Mouse (Mus musculus) heart, embryonic 13.5 days (tissue): Measurements from ENCODE around the gene Zfyve27. TPM values are rescaled to one million over a fixed set of nuclear protein-coding genes. Genes with fewer than 3 reads are reported as not detected.

Experiments used
- ATAC-seq: fragments of 200-750 bp; cut with Nextera tagmentation; 2 replicates; pipeline ENCODE4 v1.8.0; 2017; ENCODE audit warnings: moderate TSS enrichment; ENCODE audit not compliant: insufficient number of reproducible peaks, low FRiP score, low TSS enrichment; ENCODE audit errors: extremely low read depth
- H3K27ac ChIP-seq: fragments of 300-500 bp; sonication (generic); replicated peaks from 2 replicates; pipeline ENCODE4 v1.5.1; 2015; ENCODE audit warnings: moderate library complexity, mild to moderate bottlenecking, inconsistent platforms
- H3K27me3 ChIP-seq: fragments of 300-500 bp; sonication (generic); replicated peaks from 2 replicates; pipeline ENCODE4 v1.6.1; 2015; ENCODE audit warnings: mild to moderate bottlenecking, inconsistent platforms
- H3K36me3 ChIP-seq: fragments of 300-500 bp; sonication (generic); 2 replicates; pipeline ENCODE4 v1.6.1; 2015; ENCODE audit warnings: mild to moderate bottlenecking, inconsistent platforms
- H3K4me1 ChIP-seq: fragments of 300-500 bp; sonication (generic); 2 replicates; pipeline ENCODE4 v1.6.1; 2015; ENCODE audit warnings: inconsistent platforms
- H3K4me2 ChIP-seq: fragments of 300-500 bp; sonication (generic); 2 replicates; pipeline ENCODE4 v1.6.1; 2015; ENCODE audit warnings: inconsistent platforms, mild to moderate bottlenecking, moderate library complexity
- H3K4me3 ChIP-seq: fragments of 300-500 bp; sonication (generic); 2 replicates; pipeline ENCODE4 v1.5.1; 2015; ENCODE audit warnings: moderate library complexity, mild to moderate bottlenecking, inconsistent platforms
- H3K9ac ChIP-seq: fragments of 300-500 bp; sonication (generic); 2 replicates; pipeline ENCODE4 v1.6.1; 2015; ENCODE audit warnings: inconsistent platforms, mild to moderate bottlenecking, moderate library complexity
- H3K9me3 ChIP-seq: fragments of 300-500 bp; sonication (generic); 2 replicates; pipeline ENCODE4 v1.6.1; 2016; ENCODE audit warnings: inconsistent platforms
- WGBS: fragments of 180-500 bp; shearing (Covaris S2); methylation state at CpG from one replicate; pipeline ENCODE4 v1.1.7; 2015; ENCODE audit warnings: mixed read lengths; 5-methylcytosine and 5-hydroxymethylcytosine counted together
- polyA plus RNA-seq: library from polyadenylated mRNA; unstranded; fragments of >200 nt; fragmentation: Nextera tagmentation; extraction: Ambion mirVana; gene quantifications from 2 replicates; pipeline ENCODE4 v1.2.1, GENCODE M21; 2015

Gene Zfyve27
- 20.2 and 22.2 TPM in 2 replicates for polyA plus RNA-seq

GRCm38 (mm10) chr19:42163764-42164163, at the start of gene Zfyve27:
TSS of gene Zfyve27 (plus strand) at chr19:42163951.
- no peaks in the 10 kb centered on the region for H3K9me3 ChIP-seq
- H3K9ac ChIP-seq, result no peak within 1 kb of the TSS
- H3K4me3 ChIP-seq, result no peak within 1 kb of the TSS
- H3K27me3 ChIP-seq, result peaks cover 30% of the 10 kb centered on the region
- WGBS, result 56% methylated on average over 5 of the region's 5 CpGs
- no peak for ATAC-seq
- no peak within 1 kb of the TSS for H3K27ac ChIP-seq
- peaks cover 6% of the 10 kb centered on the region for H3K4me1 ChIP-seq
- no peaks in the 10 kb centered on the region for H3K36me3 ChIP-seq
- no peak within 1 kb of the TSS for H3K4me2 ChIP-seq

GRCm38 (mm10) chr19:42115783-42116335, 47.9 kb upstream of the Zfyve27 start:
- Histone ChIP-seq H3K4me3 (no peak overlapping the region), H3K4me2 (no peak overlapping the region), H3K27ac (no peak overlapping the region), H3K9ac (no peak overlapping the region), H3K9me3 (no peaks in the 10 kb centered on the region), H3K4me1 (no peaks in the 10 kb centered on the region), H3K27me3 (no peaks in the 10 kb centered on the region), H3K36me3 (peaks cover 83% of the 10 kb centered on the region)
- WGBS, result 86% methylated on average over 4 of the region's 4 CpGs
- no peak for ATAC-seq

DNA sequence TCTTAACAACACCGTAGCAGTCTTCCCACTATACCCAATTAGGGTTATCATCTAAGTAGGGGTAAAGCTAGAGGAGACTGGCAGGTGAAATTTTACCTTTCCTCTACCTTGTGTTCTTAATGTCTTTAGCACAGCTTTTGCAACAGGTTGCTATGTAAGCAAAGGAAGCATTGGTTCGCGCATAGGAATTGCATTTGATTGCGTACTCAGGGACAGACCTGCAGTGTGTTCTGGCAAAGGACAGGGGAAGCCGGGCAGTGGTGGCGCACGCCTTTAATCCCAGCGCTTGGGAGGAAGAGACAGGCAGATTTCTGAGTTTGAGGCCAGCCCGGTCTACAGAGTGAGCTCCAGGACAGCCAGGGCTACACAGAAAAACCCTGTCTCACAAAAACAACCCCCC, 45.6 kb upstream of the Zfyve27 start:
- H3K36me3 ChIP-seq, result peaks cover 95% of the 10 kb centered on the region
- H3K27ac ChIP-seq, result no peak overlapping the region
- no peak overlapping the region for H3K4me3 ChIP-seq
- no peaks in the 10 kb centered on the region for H3K4me1 ChIP-seq
- H3K27me3 ChIP-seq, result no peaks in the 10 kb centered on the region
- 95% methylated on average over 9 of the region's 9 CpGs for WGBS
- H3K9me3 ChIP-seq, result no peaks in the 10 kb centered on the region
- no peak for ATAC-seq
- H3K4me2 ChIP-seq, result no peak overlapping the region
- H3K9ac ChIP-seq, result no peak overlapping the region

DNA sequence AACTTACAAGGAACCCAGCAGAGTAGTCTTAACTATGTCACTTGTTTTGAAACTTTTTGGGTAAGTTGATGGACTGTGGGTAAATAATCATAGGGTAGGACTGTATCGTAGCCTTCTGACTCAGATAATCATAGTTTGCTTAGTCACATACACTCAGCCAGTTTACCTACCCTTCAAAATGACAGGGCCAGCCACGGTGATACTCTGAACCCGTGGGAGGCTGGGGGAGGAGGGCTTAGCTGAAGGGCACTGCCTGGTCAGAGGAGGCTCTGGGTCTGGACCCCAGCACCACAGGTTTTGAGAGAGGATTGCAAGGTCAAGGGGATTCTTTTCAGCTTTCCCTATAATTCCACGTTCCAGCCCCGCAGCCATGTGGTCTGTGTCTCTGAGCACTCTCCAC, 45.2 kb upstream of the Zfyve27 start:
- Histone ChIP-seq H3K4me3 (no peak overlapping the region), H3K27me3 (no peaks in the 10 kb centered on the region), H3K36me3 (peaks cover 95% of the 10 kb centered on the region), H3K4me1 (0 out of 2 replicates have a peak, but pooled peaks cover 2% of the 10 kb centered on the region), H3K4me2 (no peak overlapping the region), H3K27ac (no peak overlapping the region), H3K9me3 (no peaks in the 10 kb centered on the region), H3K9ac (no peak overlapping the region)
- no peak for ATAC-seq
- 75% methylated on average over 5 of the region's 5 CpGs for WGBS

DNA sequence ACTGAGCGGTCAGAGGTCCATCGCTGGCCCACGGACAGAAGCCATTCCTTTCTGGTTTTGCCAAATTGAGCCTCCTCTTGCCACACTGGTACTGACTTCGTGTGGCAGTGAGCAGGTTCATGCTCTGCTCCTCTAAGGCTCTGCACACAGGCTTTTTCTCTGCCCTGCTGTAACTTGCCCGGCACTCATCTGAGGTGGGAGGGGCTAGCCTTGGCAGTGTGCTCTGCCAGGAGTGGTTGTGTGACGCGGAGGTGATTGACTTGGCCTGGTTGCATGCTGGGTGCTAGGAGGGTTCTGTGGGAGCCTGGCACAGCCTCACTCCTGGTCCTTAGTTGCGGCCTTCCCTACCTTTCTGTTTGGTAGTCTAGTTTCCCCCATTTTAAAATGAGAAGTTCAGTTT, 43.3 kb upstream of the Zfyve27 start:
- Histone ChIP-seq H3K36me3 (peaks cover 94% of the 10 kb centered on the region), H3K9ac (no peak overlapping the region), H3K4me3 (no peak overlapping the region), H3K9me3 (no peaks in the 10 kb centered on the region), H3K27ac (no peak overlapping the region), H3K27me3 (no peaks in the 10 kb centered on the region), H3K4me2 (no peak overlapping the region), H3K4me1 (peaks cover 15% of the 10 kb centered on the region)
- WGBS, result 86% methylated on average over 8 of the region's 8 CpGs
- ATAC-seq, result no peak

- Histone ChIP-seq H3K4me3 (no peak overlapping the region), H3K4me1 (peaks cover 50% of the 10 kb centered on the region), H3K4me2 (no peak overlapping the region), H3K9ac (no peak overlapping the region), H3K9me3 (no peaks in the 10 kb centered on the region), H3K27me3 (no peaks in the 10 kb centered on the region), H3K27ac (no peak overlapping the region), H3K36me3 (peaks cover 54% of the 10 kb centered on the region)
- ATAC-seq, result no peak
- 74% methylated on average over 13 of the region's 13 CpGs for WGBS
These were observed 39.1 kb upstream of the Zfyve27 start for GRCm38 (mm10) chr19:42124684-42125083.

- Histone ChIP-seq H3K4me3 (no peak overlapping the region), H3K9ac (0 out of 2 replicates have a peak overlapping the region, but pooled peaks have one; percentile 0), H3K4me2 (peak overlapping the region; percentile 10; the same call in 1 of the 2 replicates), H3K27me3 (no peaks in the 10 kb centered on the region), H3K4me1 (peaks cover 58% of the 10 kb centered on the region), H3K27ac (peak overlapping the region; percentile 46), H3K9me3 (no peaks in the 10 kb centered on the region), H3K36me3 (peaks cover 44% of the 10 kb centered on the region)
- no peak for ATAC-seq
- 62% methylated on average over 11 of the region's 11 CpGs for WGBS
These were observed 38.1 kb upstream of the Zfyve27 start for GRCm38 (mm10) chr19:42125501-42126218.

GRCm38 (mm10) chr19:42126219-42126605, 37.5 kb upstream of the Zfyve27 start:
- Histone ChIP-seq H3K4me2 (peak overlapping the region; percentile 10; the same call in 1 of the 2 replicates), H3K4me1 (peaks cover 58% of the 10 kb centered on the region), H3K4me3 (no peak overlapping the region), H3K9ac (0 out of 2 replicates have a peak overlapping the region, but pooled peaks have one; percentile 0), H3K27me3 (no peaks in the 10 kb centered on the region), H3K27ac (peak overlapping the region; percentile 46), H3K36me3 (peaks cover 39% of the 10 kb centered on the region), H3K9me3 (no peaks in the 10 kb centered on the region)
- 83% methylated on average over 6 of the region's 6 CpGs for WGBS
- no peak for ATAC-seq

GRCm38 (mm10) chr19:42127024-42127423, 36.7 kb upstream of the Zfyve27 start:
- no peak overlapping the region for H3K4me3 ChIP-seq
- 84% methylated on average over 5 of the region's 5 CpGs for WGBS
- H3K9me3 ChIP-seq, result no peaks in the 10 kb centered on the region
- no peak overlapping the region for H3K9ac ChIP-seq
- H3K27ac ChIP-seq, result no peak overlapping the region
- no peaks in the 10 kb centered on the region for H3K27me3 ChIP-seq
- H3K4me2 ChIP-seq, result peak overlapping the region; percentile 96
- ATAC-seq, result no peak
- H3K4me1 ChIP-seq, result peaks cover 58% of the 10 kb centered on the region
- H3K36me3 ChIP-seq, result peaks cover 31% of the 10 kb centered on the region

DNA sequence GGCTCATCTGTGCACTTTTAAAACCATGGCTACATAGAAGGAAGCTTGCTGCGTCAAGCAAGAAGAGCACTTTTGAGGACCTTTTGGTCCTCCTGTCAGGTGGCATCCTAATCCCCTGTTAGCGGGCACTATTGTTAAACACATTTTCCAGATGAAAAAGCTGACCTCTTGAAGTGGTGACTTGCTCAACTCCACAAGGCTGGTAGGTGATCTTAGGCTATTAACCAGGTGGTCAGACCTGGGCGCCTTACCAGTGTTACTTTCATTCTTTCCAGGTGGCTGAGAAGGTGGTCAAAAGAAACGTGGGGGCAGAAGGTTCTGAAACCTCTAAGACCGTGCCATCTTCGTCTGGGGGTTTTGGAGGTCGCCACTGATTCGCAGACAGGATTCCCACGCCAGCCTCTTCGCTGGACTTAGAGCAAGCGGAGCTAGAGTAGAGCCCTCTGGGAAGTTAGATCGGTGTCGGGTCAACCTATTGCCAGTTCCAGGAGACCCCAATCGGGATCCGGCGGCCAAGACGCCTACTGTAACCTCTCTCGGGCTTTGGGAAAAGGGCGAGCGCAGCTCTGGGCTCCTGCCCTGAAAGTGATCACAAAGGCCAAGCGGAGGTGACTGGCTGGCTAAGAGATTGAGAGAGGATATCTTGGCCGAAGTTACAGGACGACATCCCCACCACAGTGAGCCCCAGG, 35.6 kb upstream of the Zfyve27 start:
- peak overlapping the region; percentile 96 for H3K4me2 ChIP-seq
- no peaks in the 10 kb centered on the region for H3K9me3 ChIP-seq
- no peaks in the 10 kb centered on the region for H3K27me3 ChIP-seq
- peaks cover 20% of the 10 kb centered on the region for H3K36me3 ChIP-seq
- peaks cover 58% of the 10 kb centered on the region for H3K4me1 ChIP-seq
- ATAC-seq, result no peak
- H3K27ac ChIP-seq, result peak overlapping the region; percentile 79
- H3K9ac ChIP-seq, result peak overlapping the region; percentile 87
- H3K4me3 ChIP-seq, result peak overlapping the region; percentile 63
- 5% methylated on average over 23 of the region's 23 CpGs for WGBS

- peak within 1 kb of the TSS; percentile 92 for H3K27ac ChIP-seq
- H3K4me3 ChIP-seq, result peak within 1 kb of the TSS; percentile 63
- under 1% methylated on average over 54 of the region's 54 CpGs for WGBS
- H3K4me2 ChIP-seq, result peak within 1 kb of the TSS; percentile 96
- H3K4me1 ChIP-seq, result peaks cover 53% of the 10 kb centered on the region
- peaks cover 12% of the 10 kb centered on the region for H3K36me3 ChIP-seq
- no peaks in the 10 kb centered on the region for H3K9me3 ChIP-seq
- peak; percentile 97 for ATAC-seq
- peak within 1 kb of the TSS; percentile 87 for H3K9ac ChIP-seq
- no peaks in the 10 kb centered on the region for H3K27me3 ChIP-seq
These were observed 34.8 kb upstream of the Zfyve27 start, which contains the start of gene Avpi1 for GRCm38 (mm10) chr19:42128787-42129508. TSS of gene Avpi1 (minus strand) at chr19:42129059.
